Mouse (Mus musculus) liver, embryonic 13.5 days (tissue): ENCODE measurements around the gene Fgfr2. TPM values are rescaled to one million over a fixed set of nuclear protein-coding genes. Genes with fewer than 3 reads are reported as not detected.

Experiments used
- ATAC-seq: fragments of 200-750 bp; cut with Nextera tagmentation; 2 replicates; pipeline ENCODE4 v1.8.0; 2017; ENCODE audit warnings: low read depth, mild to moderate bottlenecking, moderate number of reproducible peaks, moderate library complexity
- DNase-seq: peaks from one replicate; pipeline ENCODE4 v3.0.0; 2022
- H3K27ac ChIP-seq: fragments of 300-500 bp; sonication (generic); 2 replicates; pipeline ENCODE4 v1.5.1; 2015; ENCODE audit warnings: moderate library complexity, mild to moderate bottlenecking, inconsistent platforms
- H3K27me3 ChIP-seq: fragments of 300-500 bp; sonication (generic); 2 replicates; pipeline ENCODE4 v1.6.1; 2015; ENCODE audit warnings: mild to moderate bottlenecking, inconsistent platforms
- H3K36me3 ChIP-seq: fragments of 300-500 bp; sonication (generic); 2 replicates; pipeline ENCODE4 v1.6.1; 2015; ENCODE audit warnings: mild to moderate bottlenecking, inconsistent platforms
- H3K4me1 ChIP-seq: fragments of 300-500 bp; sonication (generic); replicated peaks from 2 replicates; pipeline ENCODE4 v1.6.1; 2015; ENCODE audit warnings: inconsistent platforms
- H3K4me2 ChIP-seq: fragments of 300-500 bp; sonication (generic); 2 replicates; pipeline ENCODE4 v1.6.1; 2015; ENCODE audit warnings: inconsistent platforms, mild to moderate bottlenecking, moderate library complexity
- H3K4me3 ChIP-seq: fragments of 300-500 bp; sonication (generic); replicated peaks from 2 replicates; pipeline ENCODE4 v1.5.1; 2015; ENCODE audit warnings: mild to moderate bottlenecking, inconsistent platforms
- H3K9ac ChIP-seq: fragments of 300-500 bp; sonication (generic); 2 replicates; pipeline ENCODE4 v1.6.1; 2015; ENCODE audit warnings: mild to moderate bottlenecking, inconsistent platforms
- H3K9me3 ChIP-seq: fragments of 300-500 bp; sonication (generic); replicated peaks from 2 replicates; pipeline ENCODE4 v1.6.1; 2016; ENCODE audit warnings: inconsistent platforms
- WGBS: fragments of 180-500 bp; shearing (Covaris S2); methylation state at CpG from one replicate; pipeline ENCODE4 v1.1.7; 2015; ENCODE audit not compliant: insufficient replicate concordance; 5-methylcytosine and 5-hydroxymethylcytosine counted together
- polyA plus RNA-seq: library from polyadenylated mRNA; unstranded; fragments of >200 nt; fragmentation: Nextera tagmentation; extraction: Ambion mirVana; gene quantifications from 2 replicates; pipeline ENCODE4 v1.2.1, GENCODE M21; 2015

Gene Fgfr2
- polyA plus RNA-seq, 1 experiment from 2014 or later, result 8.9 TPM

- H3K27me3 ChIP-seq, result 0 out of 2 replicates have a peak, but pooled peaks cover 5% of the 10 kb centered on the region
- peak overlapping the region; percentile 94 for H3K27ac ChIP-seq
- H3K4me3 ChIP-seq, result peak overlapping the region; percentile 79
- WGBS, result 5% methylated on average over 9 of the region's 9 CpGs
- DNase-seq (no peak), ATAC-seq (peak; percentile 63)
- no peaks in the 10 kb centered on the region for H3K9me3 ChIP-seq
- peak overlapping the region; percentile 89 for H3K9ac ChIP-seq
- H3K4me2 ChIP-seq, result peak overlapping the region; percentile 88
- peaks cover 6% of the 10 kb centered on the region for H3K36me3 ChIP-seq
- H3K4me1 ChIP-seq, result peaks cover 24% of the 10 kb centered on the region
These were observed 1751.7 kb downstream of the Fgfr2 start for GRCm38 (mm10) chr7:131371470-131371860.

GRCm38 (mm10) chr7:131370648-131371469, 1752.3 kb downstream of the Fgfr2 start, which contains the start of gene Pstk:
TSS of gene Pstk (plus strand) at chr7:131371141.
- Histone ChIP-seq H3K4me1 (peaks cover 24% of the 10 kb centered on the region), H3K4me2 (peak within 1 kb of the TSS; percentile 88), H3K27me3 (0 out of 2 replicates have a peak, but pooled peaks cover 5% of the 10 kb centered on the region), H3K9me3 (no peaks in the 10 kb centered on the region), H3K9ac (peak within 1 kb of the TSS; percentile 89), H3K36me3 (peaks cover 6% of the 10 kb centered on the region), H3K27ac (peak within 1 kb of the TSS; percentile 94), H3K4me3 (peak within 1 kb of the TSS; percentile 79)
- DNase-seq (peak; percentile 85), ATAC-seq (peak; percentile 96)
- WGBS, result 2% methylated on average over 47 of the region's 47 CpGs

GRCm38 (mm10) chr7:131364131-131364530, 1759.0 kb downstream of the Fgfr2 start:
- Histone ChIP-seq H3K27ac (0 out of 2 replicates have a peak overlapping the region, but pooled peaks have one; percentile 39), H3K36me3 (peaks cover 9% of the 10 kb centered on the region), H3K9ac (no peak overlapping the region), H3K4me1 (peaks cover 24% of the 10 kb centered on the region), H3K4me3 (no peak overlapping the region), H3K27me3 (0 out of 2 replicates have a peak, but pooled peaks cover 5% of the 10 kb centered on the region), H3K4me2 (no peak overlapping the region), H3K9me3 (no peaks in the 10 kb centered on the region)
- DNase-seq (no peak), ATAC-seq (no peak)
- 87% methylated on average over 8 of the region's 8 CpGs for WGBS

- DNase-seq, result peak; percentile 82
- peak; percentile 94 for ATAC-seq
- H3K9ac ChIP-seq, result peak within 1 kb of the TSS; percentile 97
- H3K27ac ChIP-seq, result peak within 1 kb of the TSS; percentile 92
- H3K4me1 ChIP-seq, result peaks cover 24% of the 10 kb centered on the region
- WGBS, result under 1% methylated on average over 55 of the region's 55 CpGs
- H3K4me3 ChIP-seq, result peak within 1 kb of the TSS; percentile 93
- H3K9me3 ChIP-seq, result no peaks in the 10 kb centered on the region
- 0 out of 2 replicates have a peak, but pooled peaks cover 5% of the 10 kb centered on the region for H3K27me3 ChIP-seq
- peaks cover 23% of the 10 kb centered on the region for H3K36me3 ChIP-seq
- H3K4me2 ChIP-seq, result peak within 1 kb of the TSS; percentile 96
These were observed 1760.4 kb downstream of the Fgfr2 start, which contains the start of gene 2310057M21Rik for GRCm38 (mm10) chr7:131362615-131363300. TSS of gene 2310057M21Rik (minus strand) at chr7:131362759.

- Histone ChIP-seq H3K9me3 (no peaks in the 10 kb centered on the region), H3K36me3 (peaks cover 27% of the 10 kb centered on the region), H3K4me1 (peaks cover 24% of the 10 kb centered on the region), H3K4me2 (peak overlapping the region; percentile 96), H3K27me3 (0 out of 2 replicates have a peak, but pooled peaks cover 4% of the 10 kb centered on the region), H3K4me3 (peak overlapping the region; percentile 93), H3K27ac (peak overlapping the region; percentile 92), H3K9ac (peak overlapping the region; percentile 97)
- no peak for DNase-seq
- WGBS, result under 1% methylated on average over 34 of the region's 35 CpGs
- ATAC-seq, result peak; percentile 62
These were observed 1760.9 kb downstream of the Fgfr2 start for GRCm38 (mm10) chr7:131362269-131362614.

- H3K4me1 ChIP-seq, result peaks cover 3% of the 10 kb centered on the region
- H3K9ac ChIP-seq, result no peak overlapping the region
- no peak overlapping the region for H3K4me3 ChIP-seq
- 90% methylated on average over 13 of the region's 13 CpGs for WGBS
- no peak overlapping the region for H3K27ac ChIP-seq
- no peaks in the 10 kb centered on the region for H3K27me3 ChIP-seq
- peaks cover 62% of the 10 kb centered on the region for H3K36me3 ChIP-seq
- no peaks in the 10 kb centered on the region for H3K9me3 ChIP-seq
- ATAC-seq (no peak), DNase-seq (no peak)
- no peak overlapping the region for H3K4me2 ChIP-seq
These were observed 1767.0 kb downstream of the Fgfr2 start for GRCm38 (mm10) chr7:131356105-131356504.

- H3K4me2 ChIP-seq, result no peak overlapping the region
- no peaks in the 10 kb centered on the region for H3K27me3 ChIP-seq
- ATAC-seq (no peak), DNase-seq (no peak)
- H3K36me3 ChIP-seq, result peaks cover 78% of the 10 kb centered on the region
- no peaks in the 10 kb centered on the region for H3K9me3 ChIP-seq
- no peaks in the 10 kb centered on the region for H3K4me1 ChIP-seq
- no peak overlapping the region for H3K9ac ChIP-seq
- no peak overlapping the region for H3K27ac ChIP-seq
- WGBS, result 82% methylated on average over 7 of the region's 7 CpGs
- H3K4me3 ChIP-seq, result no peak overlapping the region
These were observed 1777.2 kb downstream of the Fgfr2 start for GRCm38 (mm10) chr7:131345856-131346541.

GRCm38 (mm10) chr7:131337502-131338068, 1785.6 kb downstream of the Fgfr2 start:
- Histone ChIP-seq H3K4me3 (no peak overlapping the region), H3K27me3 (no peaks in the 10 kb centered on the region), H3K9ac (no peak overlapping the region), H3K4me1 (no peaks in the 10 kb centered on the region), H3K9me3 (no peaks in the 10 kb centered on the region), H3K27ac (no peak overlapping the region), H3K36me3 (peaks cover 34% of the 10 kb centered on the region), H3K4me2 (no peak overlapping the region)
- 64% methylated on average over 8 of the region's 8 CpGs for WGBS
- DNase-seq (no peak), ATAC-seq (no peak)

GRCm38 (mm10) chr7:131333564-131333963, 1789.6 kb downstream of the Fgfr2 start, which contains the start of gene Fam24a:
TSS of gene Fam24a (plus strand) at chr7:131333864.
- Histone ChIP-seq H3K27me3 (no peaks in the 10 kb centered on the region), H3K4me3 (no peak within 1 kb of the TSS), H3K9me3 (no peaks in the 10 kb centered on the region), H3K4me1 (no peaks in the 10 kb centered on the region), H3K9ac (no peak within 1 kb of the TSS), H3K27ac (no peak within 1 kb of the TSS), H3K36me3 (0 out of 2 replicates have a peak, but pooled peaks cover 3% of the 10 kb centered on the region), H3K4me2 (no peak within 1 kb of the TSS)
- ATAC-seq (no peak), DNase-seq (no peak)
- WGBS, result 52% methylated on average over 1 of the region's 1 CpGs

GRCm38 (mm10) chr7:131331688-131332087, 1791.5 kb downstream of the Fgfr2 start:
- Histone ChIP-seq H3K9ac (no peak overlapping the region), H3K4me3 (no peak overlapping the region), H3K27ac (no peak overlapping the region), H3K4me2 (no peak overlapping the region), H3K27me3 (no peaks in the 10 kb centered on the region), H3K9me3 (no peaks in the 10 kb centered on the region), H3K4me1 (no peaks in the 10 kb centered on the region), H3K36me3 (no peaks in the 10 kb centered on the region)
- ATAC-seq (no peak), DNase-seq (no peak)
- WGBS, result 49% methylated on average over 2 of the region's 2 CpGs
